Mouse (Mus musculus) CH12.LX (cell line): ENCODE results near the gene Tmem151b. TPM values are rescaled to one million over a fixed set of nuclear protein-coding genes. Genes with fewer than 3 reads are reported as not detected.

Experiments
- DNase-seq: peaks from one replicate; pipeline ENCODE4 v3.0.0-alpha.2; 2013; ENCODE audit errors: extremely low read depth
- H3K27ac ChIP-seq: 2 replicates; pipeline ENCODE4 v1.5.1; 2012; ENCODE audit warnings: low read depth, mild to moderate bottlenecking, control low read depth, moderate library complexity; ENCODE audit not compliant: insufficient read depth
- H3K27me3 ChIP-seq: replicated peaks from 2 replicates; pipeline ENCODE3; 2012; ENCODE audit warnings: inconsistent platforms
- H3K36me3 ChIP-seq, 2 experiments: replicated peaks in 1 of 2; 2 replicates each; pipeline versions ENCODE3 to v1.6.1; 2012; ENCODE audit warnings: inconsistent platforms in 1 of 2, low read length in 1 of 2, mild to moderate bottlenecking in 1 of 2, mixed read lengths in 1 of 2, moderate library complexity in 1 of 2; ENCODE audit not compliant: control insufficient read depth in 1 of 2, insufficient read depth in 1 of 2
- H3K4me1 ChIP-seq, 2 experiments: 2 replicates each; pipeline ENCODE4 v1.6.1; 2012; ENCODE audit warnings: inconsistent platforms in 1 of 2, moderate library complexity in 1 of 2; ENCODE audit not compliant: insufficient read depth in 2 of 2, control insufficient read depth in 1 of 2
- H3K4me2 ChIP-seq: 2 replicates; pipeline ENCODE4 v1.6.1; 2012; ENCODE audit warnings: low read depth, mild to moderate bottlenecking, control low read depth; ENCODE audit not compliant: poor library complexity, insufficient read depth, severe bottlenecking
- H3K4me3 ChIP-seq, 3 experiments: fragments of 150-350 bp in 1 of 3; sonication (generic) in 1 of 3; replicated peaks in 1 of 3; 2 replicates each; pipeline versions ENCODE3 to v1.5.1; 2011 to 2012; ENCODE audit warnings: low read depth in 2 of 3, low read length in 2 of 3, mild to moderate bottlenecking in 2 of 3, moderate library complexity in 2 of 3, control low read depth in 1 of 3, improper control_type of control experiment in 1 of 3, inconsistent platforms in 1 of 3, mixed read lengths in 1 of 3; ENCODE audit not compliant: poor library complexity in 1 of 3
- H3K79me2 ChIP-seq: replicated peaks from 2 replicates; pipeline ENCODE4 v1.6.1; 2012; ENCODE audit warnings: mild to moderate bottlenecking, moderate library complexity; ENCODE audit not compliant: control insufficient read depth, poor library complexity, insufficient read depth, severe bottlenecking; ENCODE audit errors: extremely low read depth
- H3K9ac ChIP-seq: 2 replicates; pipeline ENCODE4 v1.6.1; 2012; ENCODE audit warnings: low read depth, mild to moderate bottlenecking, control low read depth, moderate library complexity; ENCODE audit not compliant: insufficient read depth
- H3K9me3 ChIP-seq: replicated peaks from 2 replicates; pipeline ENCODE3; 2012; ENCODE audit warnings: low read length, inconsistent platforms, mixed read lengths
- BHLHE40 ChIP-seq: IDR thresholded peaks from 2 replicates; pipeline ENCODE4 v1.6.1; 2011; ENCODE audit warnings: mild to moderate bottlenecking, low read depth, low read length, improper control_type of control experiment
- CHD2 ChIP-seq: IDR thresholded peaks from 2 replicates; pipeline ENCODE4 v1.6.1; 2011; ENCODE audit warnings: low read length, improper control_type of control experiment
- ELF1 ChIP-seq: IDR thresholded peaks from 2 replicates; pipeline ENCODE4 v1.6.1; 2014; ENCODE audit warnings: low read depth, mild to moderate bottlenecking, inconsistent platforms, low read length, improper control_type of control experiment
- EP300 ChIP-seq: IDR thresholded peaks from 2 replicates; pipeline ENCODE4 v1.6.1; 2011; ENCODE audit warnings: low read length, improper control_type of control experiment
- ETS1 ChIP-seq: conservative IDR thresholded peaks from 2 replicates; pipeline ENCODE4 v1.6.1; 2012; ENCODE audit warnings: low read depth, mild to moderate bottlenecking, inconsistent platforms, low read length, improper control_type of control experiment, moderate library complexity
- GABPA ChIP-seq: IDR thresholded peaks from 2 replicates; pipeline ENCODE4 v1.6.1; 2012; ENCODE audit warnings: low read depth, low read length, improper control_type of control experiment, inconsistent platforms; ENCODE audit not compliant: insufficient replicate concordance
- IRF4 ChIP-seq: IDR thresholded peaks from 2 replicates; pipeline ENCODE4 v1.6.1; 2014; ENCODE audit warnings: low read depth, mild to moderate bottlenecking, inconsistent platforms, low read length, improper control_type of control experiment
- JUN ChIP-seq: IDR thresholded peaks from 2 replicates; pipeline ENCODE4 v1.6.1; 2011; ENCODE audit warnings: low read depth, mild to moderate bottlenecking, low read length, improper control_type of control experiment, moderate library complexity; ENCODE audit not compliant: insufficient read depth
- JUND ChIP-seq: conservative IDR thresholded peaks from 2 replicates; pipeline ENCODE4 v1.6.1; 2011; ENCODE audit warnings: low read depth, low read length, improper control_type of control experiment
- KAT2A ChIP-seq: IDR thresholded peaks from 2 replicates; pipeline ENCODE4 v1.6.1; 2012; ENCODE audit warnings: low read length, improper control_type of control experiment, inconsistent platforms; ENCODE audit not compliant: insufficient replicate concordance
- MAFK ChIP-seq: IDR thresholded peaks from 2 replicates; pipeline ENCODE4 v1.6.1; 2011; ENCODE audit warnings: low read length, improper control_type of control experiment; ENCODE audit not compliant: insufficient replicate concordance
- MAZ ChIP-seq: IDR thresholded peaks from 2 replicates; pipeline ENCODE4 v1.6.1; 2012; ENCODE audit warnings: low read depth, mild to moderate bottlenecking, inconsistent platforms, low read length, improper control_type of control experiment, moderate library complexity
- MXI1 ChIP-seq: IDR thresholded peaks from 2 replicates; pipeline ENCODE4 v1.6.1; 2011; ENCODE audit warnings: mild to moderate bottlenecking, low read depth, low read length, improper control_type of control experiment
- PAX5 ChIP-seq: IDR thresholded peaks from 2 replicates; pipeline ENCODE4 v1.6.1; 2012; ENCODE audit warnings: low read length, inconsistent platforms, mixed read lengths
- POLR2AphosphoS2 ChIP-seq: IDR thresholded peaks from 2 replicates; pipeline ENCODE4 v1.6.1; 2011; ENCODE audit warnings: low read depth, low read length, improper control_type of control experiment
- RAD21 ChIP-seq: IDR thresholded peaks from 2 replicates; pipeline ENCODE4 v1.6.1; 2011; ENCODE audit warnings: low read depth, mild to moderate bottlenecking, low read length, improper control_type of control experiment, moderate library complexity
- RCOR1 ChIP-seq: conservative IDR thresholded peaks from 2 replicates; pipeline ENCODE4 v1.6.1; 2012; ENCODE audit warnings: low read depth, mild to moderate bottlenecking, inconsistent platforms, low read length, improper control_type of control experiment
- SMC3 ChIP-seq: IDR thresholded peaks from 2 replicates; pipeline ENCODE4 v1.6.1; 2011; ENCODE audit warnings: low read depth, low read length, improper control_type of control experiment
- TBP ChIP-seq: conservative IDR thresholded peaks from 2 replicates; pipeline ENCODE4 v1.6.1; 2011; ENCODE audit warnings: low read depth, low read length, improper control_type of control experiment
- TCF12 ChIP-seq: IDR thresholded peaks from 2 replicates; pipeline ENCODE4 v1.6.1; 2014; ENCODE audit warnings: low read depth, mild to moderate bottlenecking, inconsistent platforms, low read length, improper control_type of control experiment
- USF1 ChIP-seq: IDR thresholded peaks from 2 replicates; pipeline ENCODE4 v1.6.1; 2014; ENCODE audit warnings: low read depth, mild to moderate bottlenecking, inconsistent platforms, low read length, improper control_type of control experiment
- USF2 ChIP-seq: conservative IDR thresholded peaks from 2 replicates; pipeline ENCODE4 v1.6.1; 2011; ENCODE audit warnings: low read depth, low read length, improper control_type of control experiment
- ZMIZ1 ChIP-seq: IDR thresholded peaks from 2 replicates; pipeline ENCODE4 v1.6.1; 2012; ENCODE audit warnings: low read depth, mild to moderate bottlenecking, inconsistent platforms, low read length, improper control_type of control experiment
- dilution Hi-C: fragments of 300-500 bp; cut with MboI; formaldehyde crosslinking; loops from 2 replicates; pipeline ENCODE4 v1.14.3; 2020; ENCODE audit warnings: low sequenced_read_pairs; ENCODE audit not compliant: extremely low pct_unique_long_range_greater_than_20kb, extremely low pct_ligation_motif_present
- in situ Hi-C: fragments of 300-500 bp; cut with MboI; formaldehyde crosslinking; loops from 3 replicates; pipeline ENCODE4 v1.14.3; 2019; ENCODE audit warnings: low sequenced_read_pairs, low pct_ligation_motif_present, low pct_unique_long_range_greater_than_20kb, mixed read lengths
- polyA plus RNA-seq: library from polyadenylated mRNA; unstranded; fragments of >175 nt; gene quantifications from 2 replicates; pipeline ENCODE4 v1.2.1, GENCODE M21; 2012; ENCODE audit warnings: low read depth; ENCODE audit not compliant: insufficient read length
- total RNA-seq, 2 experiments: library from RNA; depleted of rRNA; stranded (reverse); fragments of 300-350 nt in 1 of 2; fragments of >200 nt in 1 of 2; gene quantifications; 2 replicates each; pipeline ENCODE4 v1.2.3; 2012 to 2014

Gene Tmem151b
- total and polyA plus RNA-seq, 3 experiments, result 0.12 to 0.53 (median 0.42) TPM

DNA sequence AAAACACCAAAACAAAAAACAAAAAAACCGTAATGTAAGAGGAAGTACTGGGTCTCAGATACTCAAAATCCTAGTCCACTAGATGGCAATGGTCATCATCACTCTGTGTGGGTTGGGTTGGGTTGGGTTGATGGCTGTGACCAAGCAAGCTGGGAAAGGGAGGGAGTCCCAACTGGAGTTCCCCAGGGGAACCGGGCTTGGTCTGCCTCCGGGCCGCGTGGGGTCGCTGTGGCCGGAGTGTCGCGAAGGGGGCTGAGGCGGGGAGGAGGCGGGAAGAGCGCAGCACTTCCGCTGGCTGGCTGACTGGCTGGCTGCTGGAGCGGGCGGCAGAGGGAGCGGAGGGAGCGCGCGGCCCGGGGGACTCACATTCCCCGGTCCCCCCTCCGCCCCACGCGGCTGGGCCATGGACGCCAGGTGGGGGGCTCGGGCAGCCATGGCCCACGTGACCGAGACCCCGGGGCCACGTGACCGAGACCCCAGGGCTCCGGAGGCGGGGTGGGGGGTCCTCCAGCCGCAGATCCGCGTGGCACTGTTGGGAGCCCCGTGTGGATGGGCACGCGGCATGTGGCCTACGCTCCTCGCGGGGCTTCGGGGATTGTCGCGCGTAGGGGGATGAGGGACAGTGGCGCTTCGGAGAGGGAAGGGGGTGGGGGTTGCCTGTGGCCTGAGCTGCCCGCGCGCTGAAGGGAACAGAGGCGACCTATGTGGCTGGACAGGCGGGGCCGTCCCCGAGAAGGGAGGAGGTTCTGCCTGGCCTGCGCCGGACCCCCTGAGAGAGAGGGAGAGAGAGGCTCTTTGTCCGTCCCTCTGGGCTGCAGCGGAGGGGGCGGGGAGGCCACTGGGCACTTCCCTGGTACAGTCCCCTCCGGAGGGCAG is 14.4 kb upstream of the Tmem151b start, which contains the start of gene Slc35b2 (continued):
- TF ChIP-seq TCF12, result peak; percentile 75
- TF ChIP-seq, all 38 proteins: peak for 30

DNA sequence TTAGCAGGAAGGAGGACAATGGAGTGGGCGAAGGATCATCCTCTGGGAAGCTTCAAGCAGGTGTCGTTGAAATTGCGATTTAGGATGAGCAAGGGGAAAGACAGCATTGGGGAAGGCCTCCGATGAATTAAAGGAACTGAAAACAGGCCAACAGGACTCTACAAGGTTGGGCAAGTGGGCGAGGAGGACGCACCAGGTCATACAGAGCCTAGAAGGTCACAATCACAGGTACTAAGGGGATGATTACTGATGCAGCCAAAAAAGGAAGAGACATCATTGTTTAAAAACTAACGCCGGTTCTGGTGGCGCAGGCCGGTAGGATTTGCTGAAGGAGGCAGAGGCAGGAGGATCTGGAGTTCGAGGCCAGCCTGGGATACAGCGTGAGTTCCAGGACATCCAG is 13.7 kb upstream of the Tmem151b start:
- Histone ChIP-seq H3K4me3 (peak overlapping the region in 1 of 3 experiments; percentile 14), H3K9me3 (no peaks in the 10 kb centered on the region), H3K27me3 (no peaks in the 10 kb centered on the region), H3K4me2 (peak overlapping the region; percentile 17; the same call in 1 of the 2 replicates), H3K4me1 (peaks cover 34 to 60% of the 10 kb centered on the region in 2 experiments), H3K79me2 (peaks cover 34% of the 10 kb centered on the region), H3K9ac (peak overlapping the region; percentile 39; the same call in 1 of the 2 replicates), H3K36me3 (peaks cover 57 to 73% of the 10 kb centered on the region in 2 experiments), H3K27ac (peak overlapping the region; percentile 98)
- TF ChIP-seq EP300 (peak; percentile 36), CHD2 (peak; percentile 36; the same call in 1 of the 2 replicates), MAZ (no peak), USF1 (no peak), MXI1 (no peak), JUND (no peak), RCOR1 (no peak), MAFK (no peak), POLR2AphosphoS2 (peak; percentile 37; the same call in 1 of the 2 replicates), JUN (no peak), BHLHE40 (no peak), USF2 (0 out of 2 replicates have a peak, but pooled peaks have one; percentile 3), ZMIZ1 (no peak; the same call in 1 of the 2 replicates), GABPA (no peak), ELF1 (0 out of 2 replicates have a peak, but pooled peaks have one; percentile 11), TCF12 (0 out of 2 replicates have a peak, but pooled peaks have one; percentile 4), IRF4 (peak; percentile 76; the same call in 1 of the 2 replicates), RAD21 (no peak), TBP (no peak), KAT2A (no peak), PAX5 (no peak), SMC3 (no peak), ETS1 (peak; percentile 37)
- in situ Hi-C loops, result no loop called here
- dilution Hi-C loops, result no loop called here
- DNase-seq, result no peak
